Mouse (Mus musculus) spleen, adult 2 months (tissue): Measurements from ENCODE around the gene Tmem63b. TPM values are rescaled to one million over a fixed set of nuclear protein-coding genes. Genes with fewer than 3 reads are reported as not detected.

Source experiments
- DNase-seq, 2 experiments: peaks; one replicate each; pipeline versions ENCODE4 v3.0.0 to v3.0.0-alpha.2; 2012 to 2021; ENCODE audit warnings: low spot score in 2 of 2, low read depth in 1 of 2
- H3K27ac ChIP-seq: fragments of 200-500 bp; 2 replicates; pipeline ENCODE4 v1.5.1; 2012; ENCODE audit warnings: low read length, inconsistent platforms; ENCODE audit not compliant: insufficient read depth
- H3K27me3 ChIP-seq: fragments of 200-500 bp; 2 replicates; pipeline ENCODE4 v1.6.1; 2012; ENCODE audit warnings: mild to moderate bottlenecking, moderate library complexity, low read length, inconsistent platforms; ENCODE audit not compliant: control insufficient read depth, insufficient read depth
- H3K36me3 ChIP-seq: fragments of 200-500 bp; 2 replicates; pipeline ENCODE4 v1.6.1; 2012; ENCODE audit warnings: mild to moderate bottlenecking, low read length, inconsistent platforms; ENCODE audit not compliant: control insufficient read depth, insufficient read depth
- H3K4me1 ChIP-seq: fragments of 200-500 bp; 2 replicates; pipeline ENCODE4 v1.6.1; 2011; ENCODE audit warnings: inconsistent platforms; ENCODE audit not compliant: control insufficient read depth, insufficient read depth, insufficient read length
- H3K4me3 ChIP-seq: fragments of 200-500 bp; 2 replicates; pipeline ENCODE4 v1.5.1; 2011; ENCODE audit warnings: mild to moderate bottlenecking, inconsistent platforms; ENCODE audit not compliant: insufficient read depth, insufficient read length; ENCODE audit errors: extremely low read depth
- CTCF ChIP-seq: fragments of 200-500 bp; IDR thresholded peaks from 2 replicates; pipeline ENCODE4 v1.5.1; 2011; ENCODE audit warnings: mild to moderate bottlenecking, inconsistent platforms; ENCODE audit not compliant: insufficient read depth, insufficient read length, insufficient replicate concordance; ENCODE audit errors: extremely low read depth
- POLR2A ChIP-seq: fragments of 200-500 bp; IDR thresholded peaks from 2 replicates; pipeline ENCODE4 v1.6.1; 2011; ENCODE audit warnings: low read depth, low read length, inconsistent platforms
- WGBS: fragments of 180-500 bp; shearing (Covaris S2); methylation state at CpG from one replicate; pipeline ENCODE4 v1.1.7; 2018; 5-methylcytosine and 5-hydroxymethylcytosine counted together
- polyA plus RNA-seq: library from polyadenylated mRNA; depleted of rRNA; stranded (reverse); fragments of >200 nt; gene quantifications from 2 replicates; pipeline ENCODE4 v1.2.3, GENCODE M21; 2012

The Tmem63b gene
- polyA plus RNA-seq, 1 experiment = 27.4 TPM

GRCm38 (mm10) chr17:45678106-45678505 is 8.6 kb downstream of the Tmem63b start:
- TF ChIP-seq POLR2A (no peak), CTCF (peak; percentile 75; the same call in 1 of the 2 replicates)
- H3K4me3 ChIP-seq = no peak overlapping the region
- no peaks in the 10 kb centered on the region for H3K27me3 ChIP-seq
- H3K36me3 ChIP-seq = 0 out of 2 replicates have a peak, but pooled peaks cover 2% of the 10 kb centered on the region
- no peak overlapping the region for H3K27ac ChIP-seq
- DNase-seq = peak in 1 of 2 experiments; percentile 66
- H3K4me1 ChIP-seq = no peaks in the 10 kb centered on the region; the same call in 1 of the 2 replicates
- WGBS = 33% methylated on average over 7 of the region's 7 CpGs

DNA sequence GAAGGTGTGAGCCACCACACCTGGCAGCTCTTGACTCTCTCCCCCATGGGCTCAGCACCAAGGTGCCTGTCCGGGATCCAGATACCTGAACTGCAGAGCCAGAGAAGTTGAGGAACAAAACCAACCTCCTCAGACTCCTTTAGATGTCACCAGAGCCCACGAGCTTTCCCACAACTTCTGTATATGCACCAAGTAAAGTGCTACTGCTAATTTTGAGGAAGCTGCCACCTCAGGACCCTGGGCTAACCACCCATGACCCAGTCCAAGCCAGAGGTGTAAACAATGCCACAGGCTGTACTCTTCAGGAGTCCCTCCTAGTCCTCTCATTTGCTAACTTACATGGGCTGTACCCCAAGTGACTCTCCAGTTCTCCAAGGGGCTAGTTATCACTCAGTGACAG is 14.1 kb downstream of the Tmem63b start:
- no peak overlapping the region for H3K4me3 ChIP-seq
- no peak overlapping the region for H3K27ac ChIP-seq
- TF ChIP-seq POLR2A = no peak
- no peak for TF ChIP-seq CTCF
- WGBS = 48% methylated on average over 2 of the region's 2 CpGs
- H3K36me3 ChIP-seq = 0 out of 2 replicates have a peak, but pooled peaks cover 4% of the 10 kb centered on the region
- H3K27me3 ChIP-seq = no peaks in the 10 kb centered on the region
- DNase-seq = no peak
- H3K4me1 ChIP-seq = no peaks in the 10 kb centered on the region

DNA sequence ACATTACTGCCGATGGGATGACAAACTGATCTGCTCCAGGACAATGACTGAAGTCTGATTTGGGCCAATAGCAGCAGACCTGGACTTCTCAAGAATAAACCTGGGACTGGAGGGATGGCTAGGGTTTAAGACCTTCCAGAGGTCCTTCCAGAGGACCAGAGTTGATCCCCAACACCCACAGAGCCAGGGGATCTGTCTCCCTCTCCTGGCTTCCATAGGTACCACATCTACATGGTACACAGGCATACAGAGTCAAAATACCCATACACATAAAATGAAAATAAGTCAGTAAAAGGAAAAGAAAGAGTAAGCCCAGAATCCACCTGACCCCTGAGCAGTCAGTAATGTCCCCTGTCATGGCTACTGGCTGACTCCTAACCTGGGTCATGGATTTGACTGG is 14.9 kb downstream of the Tmem63b start:
- 90% methylated on average over 1 of the region's 1 CpGs for WGBS
- Histone ChIP-seq H3K36me3 (0 out of 2 replicates have a peak, but pooled peaks cover 4% of the 10 kb centered on the region), H3K27ac (no peak overlapping the region), H3K27me3 (no peaks in the 10 kb centered on the region), H3K4me1 (no peaks in the 10 kb centered on the region), H3K4me3 (no peak overlapping the region)
- TF ChIP-seq CTCF (no peak), POLR2A (no peak)
- no peak for DNase-seq

DNA sequence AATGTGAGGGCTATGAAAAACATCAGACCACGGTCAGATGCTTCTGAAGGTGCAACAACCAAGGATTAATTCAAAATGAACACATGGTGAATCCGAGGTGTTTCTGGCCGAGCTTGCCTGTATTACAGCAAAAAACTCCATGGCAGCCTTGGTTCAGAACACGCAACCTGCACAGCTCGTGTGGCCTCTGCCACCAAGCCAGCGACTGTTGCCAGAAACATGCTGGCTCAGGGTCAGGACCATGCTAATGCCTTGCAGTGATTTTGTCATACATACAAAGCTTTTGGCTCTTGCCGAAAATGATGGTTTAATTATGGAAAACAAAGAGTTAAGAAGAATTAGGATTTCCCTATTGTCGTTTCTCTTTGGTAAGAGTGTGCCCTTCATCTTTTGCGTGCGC is 18.7 kb downstream of the Tmem63b start:
- Histone ChIP-seq H3K4me1 (no peaks in the 10 kb centered on the region; the same call in 1 of the 2 replicates), H3K27ac (no peak overlapping the region), H3K4me3 (no peak overlapping the region), H3K27me3 (no peaks in the 10 kb centered on the region), H3K36me3 (peaks cover 3% of the 10 kb centered on the region; the same call in 1 of the 2 replicates)
- TF ChIP-seq CTCF = no peak
- TF ChIP-seq POLR2A = no peak
- 88% methylated on average over 10 of the region's 10 CpGs for WGBS
- DNase-seq = no peak

GRCm38 (mm10) chr17:45667481-45667880 is 19.2 kb downstream of the Tmem63b start:
- H3K4me1 ChIP-seq = no peaks in the 10 kb centered on the region; the same call in 1 of the 2 replicates
- no peak for TF ChIP-seq CTCF
- 85% methylated on average over 10 of the region's 10 CpGs for WGBS
- peaks cover 1% of the 10 kb centered on the region; the same call in 1 of the 2 replicates for H3K36me3 ChIP-seq
- no peak for DNase-seq
- no peak overlapping the region for H3K27ac ChIP-seq
- H3K27me3 ChIP-seq = no peaks in the 10 kb centered on the region
- no peak overlapping the region for H3K4me3 ChIP-seq

DNA sequence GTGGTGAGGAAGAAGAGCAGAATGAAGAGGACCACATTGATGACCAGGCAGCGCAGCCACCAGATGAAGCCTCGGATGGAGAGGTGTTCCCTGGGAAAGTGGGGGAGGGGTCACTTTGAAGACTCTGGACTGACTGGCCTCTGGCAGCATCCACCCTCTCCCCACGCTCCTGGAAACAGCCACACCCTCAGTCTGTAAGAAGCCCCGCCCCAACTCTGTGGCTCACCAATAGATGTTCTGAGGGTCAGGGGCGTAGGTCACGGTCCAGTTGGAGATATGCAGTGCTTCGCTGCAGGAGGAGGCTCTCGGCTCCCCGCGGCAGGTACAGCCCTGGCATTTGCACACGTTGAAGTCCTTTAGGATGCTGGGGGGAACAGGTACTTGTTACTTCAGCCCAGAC is 20.6 kb downstream of the Tmem63b start:
- Histone ChIP-seq H3K27ac (no peak overlapping the region), H3K4me1 (no peaks in the 10 kb centered on the region; the same call in 1 of the 2 replicates), H3K27me3 (no peaks in the 10 kb centered on the region), H3K36me3 (peaks cover 1% of the 10 kb centered on the region; the same call in 1 of the 2 replicates), H3K4me3 (no peak overlapping the region)
- WGBS = 86% methylated on average over 11 of the region's 11 CpGs
- no peak for DNase-seq
- TF ChIP-seq POLR2A (no peak), CTCF (no peak)

DNA sequence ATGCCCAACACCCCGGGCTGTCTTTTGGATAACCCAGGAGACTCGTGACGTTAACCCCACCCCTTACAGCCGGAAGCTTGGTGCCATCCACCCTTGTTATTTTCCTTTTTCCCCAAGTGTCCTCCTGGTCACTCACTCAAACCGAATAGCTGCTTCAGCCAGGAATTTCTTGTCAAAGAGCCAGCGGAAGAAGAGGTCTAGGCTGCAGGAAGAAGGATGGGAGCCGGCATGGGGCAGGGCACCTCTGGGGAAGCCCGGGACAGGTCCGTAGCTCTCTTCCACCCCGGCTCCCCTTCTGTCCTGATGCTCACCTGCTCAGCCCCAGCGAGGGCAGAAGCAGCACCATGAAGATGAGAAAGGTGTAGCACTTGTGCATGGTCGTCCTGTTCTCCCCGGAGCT is 22.1 kb downstream of the Tmem63b start:
- DNase-seq = no peak
- H3K27me3 ChIP-seq = no peaks in the 10 kb centered on the region
- H3K27ac ChIP-seq = no peak overlapping the region
- H3K4me1 ChIP-seq = no peaks in the 10 kb centered on the region; the same call in 1 of the 2 replicates
- H3K4me3 ChIP-seq = no peak overlapping the region
- 91% methylated on average over 13 of the region's 13 CpGs for WGBS
- TF ChIP-seq CTCF = no peak
- TF ChIP-seq POLR2A = no peak
- peaks cover 1% of the 10 kb centered on the region; the same call in 1 of the 2 replicates for H3K36me3 ChIP-seq
